Mouse (Mus musculus) midbrain, postnatal 0 days (tissue): ENCODE data around the gene Fam118a. TPM values are rescaled to one million over a fixed set of nuclear protein-coding genes. Genes with fewer than 3 reads are reported as not detected.
"Not testable (repeated sequence)": the region's sequence is repeated elsewhere in the genome, so short reads cannot be mapped to it uniquely, and the experiment has no call there.

Experiments used
- ATAC-seq: fragments of 200-750 bp; cut with Nextera tagmentation; 2 replicates; pipeline ENCODE4 v1.8.0; 2017; ENCODE audit warnings: moderate number of reproducible peaks, mild to moderate bottlenecking, moderate TSS enrichment, moderate library complexity; ENCODE audit not compliant: low FRiP score
- DNase-seq: peaks from one replicate; pipeline ENCODE4 v3.0.0-alpha.2; 2015; ENCODE audit warnings: low spot score
- H3K27ac ChIP-seq: fragments of 300-500 bp; sonication (generic); 2 replicates; pipeline ENCODE4 v1.5.1; 2014; ENCODE audit warnings: low read depth, mild to moderate bottlenecking, low read length, mixed read lengths
- H3K27me3 ChIP-seq: fragments of 300-500 bp; sonication (generic); 2 replicates; pipeline ENCODE4 v1.6.1; 2014; ENCODE audit warnings: low read length, control low read depth, mixed read lengths; ENCODE audit not compliant: insufficient read depth
- H3K36me3 ChIP-seq: fragments of 300-500 bp; sonication (generic); 2 replicates; pipeline ENCODE4 v1.6.1; 2014; ENCODE audit warnings: low read length, control low read depth, mixed read lengths; ENCODE audit not compliant: insufficient read depth
- H3K4me1 ChIP-seq: fragments of 300-500 bp; sonication (generic); 2 replicates; pipeline ENCODE4 v1.6.1; 2014; ENCODE audit warnings: mild to moderate bottlenecking, control low read depth, antibody characterized with exemption, low read length, mixed read lengths; ENCODE audit not compliant: insufficient read depth
- H3K4me2 ChIP-seq: fragments of 300-500 bp; sonication (generic); 2 replicates; pipeline ENCODE4 v1.6.1; 2014; ENCODE audit warnings: low read depth, mild to moderate bottlenecking, low read length, mixed read lengths; ENCODE audit not compliant: poor library complexity, severe bottlenecking
- H3K4me3 ChIP-seq: fragments of 300-500 bp; sonication (generic); 2 replicates; pipeline ENCODE4 v1.5.1; 2014; ENCODE audit warnings: low read depth, mild to moderate bottlenecking, low read length, moderate library complexity
- H3K9ac ChIP-seq: fragments of 300-500 bp; sonication (generic); replicated peaks from 2 replicates; pipeline ENCODE4 v1.6.1; 2014; ENCODE audit warnings: mild to moderate bottlenecking, low read length, moderate library complexity, mixed read lengths; ENCODE audit not compliant: poor library complexity, severe bottlenecking
- H3K9me3 ChIP-seq: fragments of 300-500 bp; sonication (generic); 2 replicates; pipeline ENCODE4 v1.6.1; 2016; ENCODE audit warnings: low read length, control low read depth
- CTCF ChIP-seq: IDR thresholded peaks from 2 replicates; pipeline ENCODE4 v1.5.1; 2016; ENCODE audit warnings: antibody characterized with exemption, mild to moderate bottlenecking
- WGBS: fragments of 180-500 bp; shearing (Covaris S2); extraction: QIAGEN DNeasy Blood & Tissue Kit; methylation state at CpG from one replicate; pipeline ENCODE4 v1.1.7; 2014; 5-methylcytosine and 5-hydroxymethylcytosine counted together
- polyA plus RNA-seq: library from polyadenylated mRNA; unstranded; fragments of >200 nt; fragmentation: Nextera tagmentation; extraction: Ambion mirVana; gene quantifications from 2 replicates; pipeline ENCODE4 v1.2.1, GENCODE M21; 2015
- total RNA-seq: library from RNA; depleted of rRNA; stranded (reverse); fragments of >200 nt; gene quantifications from 2 replicates; pipeline ENCODE4 v1.2.3, GENCODE M21; 2014; rRNA removed

The Fam118a gene
- total RNA-seq (18.0 and 21.0 TPM in 2 replicates), polyA plus RNA-seq (29.5 TPM in 2 replicates)

DNA sequence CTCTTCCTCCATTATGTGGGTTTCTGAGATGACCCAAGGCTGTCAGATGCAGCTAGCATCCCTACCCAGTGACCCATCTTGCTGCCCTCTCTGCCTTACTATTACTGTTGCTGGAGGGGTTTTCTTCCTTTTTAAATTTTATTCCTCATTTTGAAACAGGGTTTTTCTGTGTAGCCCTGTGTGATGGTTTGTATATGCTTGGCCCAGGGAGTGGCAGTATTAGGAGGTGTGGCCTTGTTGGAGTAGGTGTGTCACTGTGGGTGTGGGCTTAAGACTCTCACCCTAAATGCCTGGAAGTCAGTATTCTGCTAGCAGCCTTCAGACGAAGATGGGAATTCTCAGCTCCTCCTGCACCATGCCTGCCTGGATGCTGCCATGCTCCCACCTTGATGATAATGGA is at the start of gene Fam118a:
TSS of gene Fam118a (plus strand) at position 301 of the 400 bp plus-strand sequence.
- not testable (repeated sequence) for H3K27me3 ChIP-seq, DNase-seq, H3K4me1 ChIP-seq, H3K9me3 ChIP-seq, H3K27ac ChIP-seq, H3K36me3 ChIP-seq, H3K4me3 ChIP-seq, H3K4me2 ChIP-seq, ATAC-seq, H3K9ac ChIP-seq
- WGBS: 52% methylated on average over 1 of the region's 1 CpGs

DNA sequence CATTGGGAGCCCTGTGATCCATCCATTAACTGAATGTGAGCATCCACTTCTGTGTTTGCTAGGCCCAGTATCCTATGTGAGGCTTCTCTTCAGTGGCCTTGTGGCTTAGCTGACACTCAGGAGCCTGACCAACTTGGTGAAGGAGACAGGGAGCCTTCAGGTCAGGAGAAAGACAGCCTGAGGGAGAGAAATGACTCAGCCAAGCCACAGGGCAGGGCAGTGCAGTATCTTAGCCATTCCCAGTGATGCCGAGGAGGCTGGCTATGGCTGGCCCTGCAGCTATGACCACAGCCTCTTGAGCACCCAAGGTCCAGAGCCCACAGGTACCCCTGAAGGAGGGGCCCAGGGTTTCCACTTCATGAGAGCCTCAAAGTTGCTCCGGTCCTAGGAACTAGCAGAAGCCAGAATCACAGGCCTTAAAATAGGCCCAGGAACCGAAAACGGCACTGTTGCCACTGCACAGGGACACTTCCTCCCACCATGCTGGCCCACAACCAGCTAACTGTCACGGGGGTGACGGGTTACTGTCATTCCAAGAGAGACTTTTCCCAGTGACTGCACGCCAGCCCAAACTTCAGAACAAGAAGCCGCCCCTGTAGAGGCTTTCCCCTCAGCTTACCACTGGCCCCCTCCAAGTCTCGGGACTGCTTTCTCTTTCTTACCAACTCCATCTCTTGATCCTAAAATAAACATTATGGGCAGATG is 47.0 kb upstream of the Fam118a start:
- H3K9me3 ChIP-seq: no peaks in the 10 kb centered on the region
- no peak for ATAC-seq
- no peak overlapping the region for H3K4me3 ChIP-seq
- 75% methylated on average over 9 of the region's 9 CpGs for WGBS
- no peak overlapping the region for H3K27ac ChIP-seq
- no peak overlapping the region for H3K9ac ChIP-seq
- DNase-seq: no peak
- peaks cover 18% of the 10 kb centered on the region for H3K4me1 ChIP-seq
- H3K4me2 ChIP-seq: no peak overlapping the region
- no peak for TF ChIP-seq CTCF
- no peaks in the 10 kb centered on the region for H3K27me3 ChIP-seq
- H3K36me3 ChIP-seq: 0 out of 2 replicates have a peak, but pooled peaks cover 3% of the 10 kb centered on the region

GRCm38 (mm10) chr15:84982888-84983287 is 45.9 kb upstream of the Fam118a start:
- 82% methylated on average over 3 of the region's 3 CpGs for WGBS
- no peak overlapping the region for H3K9ac ChIP-seq
- H3K4me1 ChIP-seq: peaks cover 15% of the 10 kb centered on the region
- no peak for TF ChIP-seq CTCF
- no peak overlapping the region for H3K27ac ChIP-seq
- DNase-seq: no peak
- H3K4me2 ChIP-seq: no peak overlapping the region
- no peak overlapping the region for H3K4me3 ChIP-seq
- no peak for ATAC-seq
- H3K36me3 ChIP-seq: 0 out of 2 replicates have a peak, but pooled peaks cover 3% of the 10 kb centered on the region
- H3K9me3 ChIP-seq: no peaks in the 10 kb centered on the region
- no peaks in the 10 kb centered on the region for H3K27me3 ChIP-seq

GRCm38 (mm10) chr15:84983721-84984120 is 45.0 kb upstream of the Fam118a start:
- Histone ChIP-seq H3K36me3 (no peaks in the 10 kb centered on the region), H3K4me2 (no peak overlapping the region), H3K27me3 (no peaks in the 10 kb centered on the region), H3K9ac (no peak overlapping the region), H3K27ac (no peak overlapping the region), H3K4me3 (no peak overlapping the region), H3K9me3 (no peaks in the 10 kb centered on the region), H3K4me1 (peaks cover 15% of the 10 kb centered on the region)
- DNase-seq (no peak), ATAC-seq (no peak)
- 89% methylated on average over 7 of the region's 7 CpGs for whole genome bisulfite sequencing
- no peak for TF ChIP-seq CTCF

- Histone ChIP-seq H3K27me3 (no peaks in the 10 kb centered on the region), H3K9ac (peak overlapping the region; percentile 0; the same call in 1 of the 2 replicates), H3K27ac (no peak overlapping the region), H3K4me2 (peak overlapping the region; percentile 80), H3K9me3 (no peaks in the 10 kb centered on the region), H3K36me3 (no peaks in the 10 kb centered on the region), H3K4me1 (peaks cover 15% of the 10 kb centered on the region), H3K4me3 (peak overlapping the region; percentile 89; the same call in 1 of the 2 replicates)
- TF ChIP-seq CTCF: no peak
- ATAC-seq (no peak), DNase-seq (no peak)
- 85% methylated on average over 12 of the region's 12 CpGs for WGBS
Observed at GRCm38 (mm10) chr15:84985516-84986160, 43.1 kb upstream of the Fam118a start.
